Mouse (Mus musculus): ENCODE results near the gene Abcb10. TPM values are rescaled to one million over a fixed set of nuclear protein-coding genes. Genes with fewer than 3 reads are reported as not detected.

The Abcb10 gene
- total and polyA plus RNA-seq, 2 experiments from 2014 or later = 14.7 to 43.4 TPM

DNA sequence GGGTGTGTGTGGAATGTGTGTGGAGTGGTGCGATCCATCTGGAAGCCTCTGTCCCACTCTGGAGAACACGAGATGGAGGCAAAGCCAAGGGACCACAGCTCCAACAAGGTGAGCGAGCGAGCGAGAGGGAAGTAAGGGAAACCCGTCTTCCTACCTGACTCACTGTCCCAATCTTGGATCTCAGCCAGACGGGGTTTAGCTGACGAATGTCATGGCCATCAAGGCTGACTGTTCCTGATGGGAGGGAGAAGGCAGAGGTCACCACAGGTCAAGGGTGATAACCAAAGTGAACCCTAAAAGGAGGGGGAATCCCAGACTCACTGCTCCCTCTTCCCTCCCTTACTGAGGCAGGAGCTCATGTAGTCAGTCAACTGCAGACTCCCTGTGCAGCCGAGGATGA lies 22.9 kb downstream of the Abcb10 start:
- ATAC-seq (ENCODE audit: low FRiP score) (no peak), DNase-seq (ENCODE audit: low spot score) (no peak)

DNA sequence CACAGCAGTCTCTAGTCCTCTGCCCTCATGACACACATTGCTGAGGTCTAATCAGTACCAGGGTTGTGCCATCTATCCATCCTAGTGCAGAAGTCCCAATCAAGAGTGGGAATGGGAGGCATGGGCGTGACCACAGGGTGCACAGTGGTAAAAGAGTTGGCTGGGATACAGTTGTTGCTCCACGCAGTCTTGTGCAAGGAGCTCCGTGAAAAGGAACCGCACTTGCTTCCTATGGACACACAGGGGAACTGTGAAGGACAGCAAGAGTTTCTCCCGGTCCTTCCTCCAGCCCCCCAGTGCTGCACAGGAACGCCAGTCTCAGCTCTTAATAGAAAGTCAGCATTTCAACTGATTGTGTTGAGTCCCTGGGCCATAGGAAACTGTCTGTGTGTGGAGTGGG lies 23.4 kb downstream of the Abcb10 start:
- DNase-seq (ENCODE audit: low spot score) (no peak), ATAC-seq (ENCODE audit: low FRiP score) (no peak)
- no peak overlapping the region for H3K9ac ChIP-seq (replicated peaks; ENCODE audit: low read length, poor library complexity, severe bottlenecking)
- H3K4me2 ChIP-seq (ENCODE audit: low read depth, low read length, poor library complexity, severe bottlenecking) = no peak overlapping the region
- H3K4me1 ChIP-seq (ENCODE audit: insufficient read depth, low read length) = no peaks in the 10 kb centered on the region
- 86% methylated on average over 6 of the region's 6 CpGs for whole genome bisulfite sequencing
- no peak overlapping the region for H3K27ac ChIP-seq (ENCODE audit: low read depth, low read length)
- no peaks in the 10 kb centered on the region for H3K27me3 ChIP-seq (ENCODE audit: insufficient read depth, low read length)
- no peaks in the 10 kb centered on the region for H3K9me3 ChIP-seq (ENCODE audit: low read length)
- H3K36me3 ChIP-seq (ENCODE audit: insufficient read depth, low read length) = peaks cover 47% of the 10 kb centered on the region
- TF ChIP-seq CTCF (IDR thresholded peaks at IDR 0.05) = no peak
- H3K4me3 ChIP-seq (ENCODE audit: low read depth, low read length) = no peak overlapping the region

More for the DNA sequence above, 22.9 kb downstream of the Abcb10 start:
- Histone ChIP-seq H3K27me3 (ENCODE audit: insufficient read depth, low read length) (no peaks in the 10 kb centered on the region), H3K4me1 (ENCODE audit: insufficient read depth, low read length) (no peaks in the 10 kb centered on the region), H3K9ac (replicated peaks; ENCODE audit: low read length, poor library complexity, severe bottlenecking) (no peak overlapping the region), H3K27ac (ENCODE audit: low read depth, low read length) (no peak overlapping the region), H3K4me3 (ENCODE audit: low read depth, low read length) (no peak overlapping the region), H3K9me3 (ENCODE audit: low read length) (no peaks in the 10 kb centered on the region), H3K36me3 (ENCODE audit: insufficient read depth, low read length) (peaks cover 49% of the 10 kb centered on the region), H3K4me2 (ENCODE audit: low read depth, low read length, poor library complexity, severe bottlenecking) (no peak overlapping the region)
- no peak for TF ChIP-seq CTCF (IDR thresholded peaks at IDR 0.05)
- WGBS = 92% methylated on average over 9 of the region's 9 CpGs

DNA sequence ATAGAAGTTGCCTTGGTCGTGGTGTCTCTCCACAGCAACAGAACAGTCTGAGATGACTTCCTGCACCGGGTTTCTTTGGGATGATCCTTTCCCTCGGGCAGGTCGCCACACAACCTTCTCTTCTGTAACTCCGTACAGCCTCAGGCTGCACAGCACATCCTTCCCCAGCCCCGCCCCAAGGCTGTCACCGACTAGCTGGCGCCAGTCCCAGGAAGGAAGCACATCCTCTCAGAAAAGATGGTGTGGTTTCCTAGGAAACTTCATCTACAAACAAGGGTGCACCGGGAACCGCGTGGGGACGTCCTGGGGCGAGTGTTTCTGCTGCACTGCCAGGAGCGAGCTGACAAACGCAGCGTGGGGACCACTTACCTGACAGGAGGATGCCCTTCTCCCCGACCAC lies 24.8 kb downstream of the Abcb10 start:
- no peaks in the 10 kb centered on the region for H3K27me3 ChIP-seq (ENCODE audit: insufficient read depth, low read length)
- TF ChIP-seq CTCF (IDR thresholded peaks at IDR 0.05) = no peak
- ATAC-seq (ENCODE audit: low FRiP score) (no peak), DNase-seq (ENCODE audit: low spot score) (no peak)
- no peak overlapping the region for H3K27ac ChIP-seq (ENCODE audit: low read depth, low read length)
- 78% methylated on average over 17 of the region's 17 CpGs for WGBS
- H3K36me3 ChIP-seq (ENCODE audit: insufficient read depth, low read length) = peaks cover 52% of the 10 kb centered on the region
- H3K4me3 ChIP-seq (ENCODE audit: low read depth, low read length) = no peak overlapping the region
- H3K9ac ChIP-seq (replicated peaks; ENCODE audit: low read length, poor library complexity, severe bottlenecking) = no peak overlapping the region
- H3K4me1 ChIP-seq (ENCODE audit: insufficient read depth, low read length) = no peaks in the 10 kb centered on the region
- H3K9me3 ChIP-seq (ENCODE audit: low read length) = no peaks in the 10 kb centered on the region
- H3K4me2 ChIP-seq (ENCODE audit: low read depth, low read length, poor library complexity, severe bottlenecking) = no peak overlapping the region

DNA sequence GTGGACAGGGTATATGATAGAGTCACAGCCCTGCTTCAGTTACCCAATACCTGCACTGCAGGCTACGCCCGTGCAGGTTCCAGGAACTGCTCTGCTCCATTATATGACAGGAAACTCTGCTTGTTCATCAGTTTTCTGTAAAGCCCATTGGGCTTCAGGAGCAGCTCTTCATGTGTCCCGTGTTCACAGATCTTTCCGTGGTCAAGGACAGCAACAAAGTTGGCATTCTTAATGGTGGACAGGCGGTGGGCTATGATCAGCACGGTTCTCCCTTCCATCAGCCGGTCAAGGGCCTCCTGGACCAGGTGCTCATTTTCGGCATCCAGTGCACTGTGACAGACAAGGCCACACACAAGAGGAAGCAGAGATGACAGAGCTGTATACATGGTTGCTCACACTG lies 28.7 kb downstream of the Abcb10 start:
- Histone ChIP-seq H3K27ac (ENCODE audit: low read depth, low read length) (no peak overlapping the region), H3K9ac (replicated peaks; ENCODE audit: low read length, poor library complexity, severe bottlenecking) (no peak overlapping the region), H3K27me3 (ENCODE audit: insufficient read depth, low read length) (no peaks in the 10 kb centered on the region), H3K4me2 (ENCODE audit: low read depth, low read length, poor library complexity, severe bottlenecking) (no peak overlapping the region), H3K9me3 (ENCODE audit: low read length) (no peaks in the 10 kb centered on the region), H3K4me1 (ENCODE audit: insufficient read depth, low read length) (no peaks in the 10 kb centered on the region), H3K36me3 (ENCODE audit: insufficient read depth, low read length) (peaks cover 37% of the 10 kb centered on the region), H3K4me3 (ENCODE audit: low read depth, low read length) (no peak overlapping the region)
- no peak for TF ChIP-seq CTCF (IDR thresholded peaks at IDR 0.05)
- no peak for DNase-seq (ENCODE audit: low spot score)
- ATAC-seq (ENCODE audit: low FRiP score) = no peak
- WGBS = 95% methylated on average over 8 of the region's 8 CpGs

DNA sequence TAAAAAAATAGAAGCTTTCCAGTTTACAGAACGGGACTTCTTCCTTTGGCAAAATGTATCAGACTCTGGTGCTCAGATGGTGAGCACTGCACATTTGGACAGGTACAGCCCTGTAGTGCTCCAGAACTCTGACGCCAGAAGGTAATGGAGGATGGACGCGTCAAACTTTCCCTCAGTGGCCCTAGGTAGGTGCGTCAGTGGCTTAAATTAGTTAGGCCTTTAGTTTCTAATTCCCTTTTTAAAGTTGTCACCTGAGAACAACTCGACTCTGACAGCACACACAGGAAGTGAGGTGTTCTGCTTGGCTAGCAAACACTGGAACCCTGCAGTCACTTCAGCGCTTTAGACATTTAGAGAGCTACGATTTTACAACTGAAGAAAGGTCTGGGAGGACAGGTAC lies 29.2 kb downstream of the Abcb10 start:
- 85% methylated on average over 8 of the region's 8 CpGs for WGBS
- Histone ChIP-seq H3K9ac (replicated peaks; ENCODE audit: low read length, poor library complexity, severe bottlenecking) (no peak overlapping the region), H3K9me3 (ENCODE audit: low read length) (no peaks in the 10 kb centered on the region), H3K36me3 (ENCODE audit: insufficient read depth, low read length) (peaks cover 32% of the 10 kb centered on the region), H3K27me3 (ENCODE audit: insufficient read depth, low read length) (no peaks in the 10 kb centered on the region), H3K4me2 (ENCODE audit: low read depth, low read length, poor library complexity, severe bottlenecking) (no peak overlapping the region), H3K4me1 (ENCODE audit: insufficient read depth, low read length) (no peaks in the 10 kb centered on the region), H3K4me3 (ENCODE audit: low read depth, low read length) (no peak overlapping the region), H3K27ac (ENCODE audit: low read depth, low read length) (no peak overlapping the region)
- no peak for TF ChIP-seq CTCF (IDR thresholded peaks at IDR 0.05)
- no peak for ATAC-seq (ENCODE audit: low FRiP score)
- no peak for DNase-seq (ENCODE audit: low spot score)

DNA sequence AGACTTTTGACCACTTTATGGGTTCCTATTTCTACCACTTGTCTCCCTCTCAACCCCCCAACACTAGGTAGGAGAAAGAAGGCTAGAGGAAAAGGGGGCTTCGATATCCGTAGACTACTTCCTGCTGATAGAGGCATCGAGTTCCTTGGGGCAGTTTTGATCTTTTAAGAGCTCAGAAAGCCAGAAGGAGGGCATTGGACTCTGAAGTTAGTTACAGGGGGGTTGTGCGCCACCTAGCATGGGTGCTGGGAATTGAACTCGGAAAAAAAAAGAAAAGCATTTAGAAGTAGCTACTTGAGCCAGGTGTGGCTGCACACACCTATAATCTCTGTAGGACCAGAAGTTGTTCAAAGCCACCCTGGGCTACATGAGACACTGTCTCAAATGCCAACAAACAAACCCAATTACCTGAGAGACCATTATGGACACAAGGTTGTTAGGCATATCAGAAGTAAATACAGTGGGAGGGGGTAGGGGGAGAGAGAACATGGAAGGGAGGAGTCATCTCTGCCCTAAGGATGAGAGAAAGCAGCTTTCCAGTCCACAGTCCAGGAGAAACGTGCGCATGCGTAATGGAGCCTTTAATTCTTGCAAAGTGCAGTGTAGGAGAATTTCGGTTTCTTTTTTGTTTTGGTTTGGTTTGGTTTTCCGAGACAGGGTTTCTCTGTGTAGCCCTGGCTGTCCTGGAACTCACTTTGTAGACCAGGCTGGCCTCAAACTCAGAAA lies 32.7 kb downstream of the Abcb10 start:
- peak overlapping the region; percentile 97 for H3K4me3 ChIP-seq (ENCODE audit: low read depth, low read length)
- no peaks in the 10 kb centered on the region for H3K9me3 ChIP-seq (ENCODE audit: low read length)
- peaks cover 23% of the 10 kb centered on the region for H3K36me3 ChIP-seq (ENCODE audit: insufficient read depth, low read length)
- WGBS = 35% methylated on average over 10 of the region's 10 CpGs
- H3K4me1 ChIP-seq (ENCODE audit: insufficient read depth, low read length) = 0 out of 2 replicates have a peak, but pooled peaks cover 6% of the 10 kb centered on the region
- DNase-seq (ENCODE audit: low spot score) = peak; percentile 66
- no peaks in the 10 kb centered on the region for H3K27me3 ChIP-seq (ENCODE audit: insufficient read depth, low read length)
- H3K27ac ChIP-seq (ENCODE audit: low read depth, low read length) = peak overlapping the region; percentile 79
- peak overlapping the region; percentile 86 for H3K4me2 ChIP-seq (ENCODE audit: low read depth, low read length, poor library complexity, severe bottlenecking)
- no peak overlapping the region for H3K9ac ChIP-seq (replicated peaks; ENCODE audit: low read length, poor library complexity, severe bottlenecking)
- peak; percentile 74 for TF ChIP-seq CTCF (IDR thresholded peaks at IDR 0.05)
- no peak for ATAC-seq (ENCODE audit: low FRiP score)

All from midbrain, postnatal 0 days (tissue).